Mouse (Mus musculus) MEL-GATA-1-ER (cell line): ENCODE data around the gene Cab39l.

Experiments
- DNase-seq: peaks from one replicate; pipeline ENCODE4 v3.0.0-alpha.2; 2012; ENCODE audit warnings: low read depth; ENCODE audit errors: extremely low read depth

Gene Cab39l

DNA sequence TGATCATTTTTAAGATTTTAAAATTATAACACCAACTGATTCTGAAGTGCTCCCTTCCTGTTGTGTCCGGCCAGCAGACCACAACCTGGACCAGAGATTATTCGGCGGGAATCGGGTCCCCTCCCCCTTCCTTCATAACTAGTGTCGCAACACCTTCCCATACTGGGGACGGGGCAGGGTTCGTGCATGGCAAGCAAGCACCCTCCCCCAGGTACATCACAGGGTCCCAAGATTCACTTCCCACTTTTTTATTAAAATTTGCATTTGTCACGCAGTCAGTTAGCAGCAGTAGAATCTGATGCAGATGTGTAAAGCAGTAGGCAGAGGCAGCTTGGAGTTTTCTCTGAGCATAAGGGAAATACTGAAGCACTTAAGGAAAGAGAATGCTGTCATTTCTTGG is 64.1 kb downstream of the Cab39l start:
- no peak for DNase-seq

- no peak for DNase-seq
Measured at GRCm38 (mm10) chr14:59506139-59506538, 65.4 kb downstream of the Cab39l start.

- no peak for DNase-seq
Measured at GRCm38 (mm10) chr14:59513922-59514444, 73.2 kb downstream of the Cab39l start.

- no peak for DNase-seq
Measured at GRCm38 (mm10) chr14:59525843-59526242, 85.1 kb downstream of the Cab39l start.

- DNase-seq = no peak
Measured at GRCm38 (mm10) chr14:59530801-59531200, 90.0 kb downstream of the Cab39l start.

- no peak for DNase-seq
Measured at GRCm38 (mm10) chr14:59532986-59533385, 92.2 kb downstream of the Cab39l start.

DNA sequence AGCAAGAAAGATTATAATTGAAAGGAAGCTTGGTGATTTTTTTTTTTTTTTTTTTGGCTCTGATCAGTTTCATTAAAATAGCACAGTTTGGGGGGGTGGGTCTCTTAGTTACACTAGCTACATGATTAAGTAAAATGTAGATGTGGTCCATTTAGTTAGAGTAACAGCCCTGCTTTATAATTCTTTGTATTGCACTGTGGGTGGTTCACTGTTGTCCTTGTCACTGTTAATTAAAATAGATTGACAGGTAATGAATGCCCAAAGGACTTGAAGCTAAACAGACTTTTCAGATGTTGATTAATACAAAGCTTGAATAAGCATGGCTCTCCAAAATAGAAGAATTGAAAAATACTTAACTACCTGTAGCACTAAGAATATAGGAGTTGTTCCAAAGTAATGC is 93.1 kb downstream of the Cab39l start:
- no peak for DNase-seq

- no peak for DNase-seq
Measured at GRCm38 (mm10) chr14:59537829-59538432, 97.2 kb downstream of the Cab39l start.

DNA sequence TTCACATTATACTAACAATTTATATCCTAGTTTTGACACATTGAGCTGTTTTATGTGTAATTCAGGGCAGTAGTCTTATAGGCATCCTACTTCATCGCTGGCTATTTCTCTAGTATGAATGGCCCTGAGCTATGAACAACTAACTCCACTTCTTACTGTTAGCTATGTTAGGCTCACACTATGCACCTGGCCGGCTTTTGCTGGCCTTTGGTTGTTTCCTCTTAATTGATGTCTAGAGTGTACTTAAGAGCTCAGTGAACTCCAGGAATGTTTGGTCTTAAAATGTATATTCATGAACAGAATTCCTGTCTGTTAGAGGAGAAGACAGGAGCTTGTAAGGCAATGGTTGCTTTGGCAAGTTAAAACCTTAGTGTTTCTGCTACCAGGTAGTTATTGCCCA is 99.5 kb downstream of the Cab39l start:
- no peak for DNase-seq

- DNase-seq = no peak
Measured at GRCm38 (mm10) chr14:59540761-59541160, 100.0 kb downstream of the Cab39l start.

DNA sequence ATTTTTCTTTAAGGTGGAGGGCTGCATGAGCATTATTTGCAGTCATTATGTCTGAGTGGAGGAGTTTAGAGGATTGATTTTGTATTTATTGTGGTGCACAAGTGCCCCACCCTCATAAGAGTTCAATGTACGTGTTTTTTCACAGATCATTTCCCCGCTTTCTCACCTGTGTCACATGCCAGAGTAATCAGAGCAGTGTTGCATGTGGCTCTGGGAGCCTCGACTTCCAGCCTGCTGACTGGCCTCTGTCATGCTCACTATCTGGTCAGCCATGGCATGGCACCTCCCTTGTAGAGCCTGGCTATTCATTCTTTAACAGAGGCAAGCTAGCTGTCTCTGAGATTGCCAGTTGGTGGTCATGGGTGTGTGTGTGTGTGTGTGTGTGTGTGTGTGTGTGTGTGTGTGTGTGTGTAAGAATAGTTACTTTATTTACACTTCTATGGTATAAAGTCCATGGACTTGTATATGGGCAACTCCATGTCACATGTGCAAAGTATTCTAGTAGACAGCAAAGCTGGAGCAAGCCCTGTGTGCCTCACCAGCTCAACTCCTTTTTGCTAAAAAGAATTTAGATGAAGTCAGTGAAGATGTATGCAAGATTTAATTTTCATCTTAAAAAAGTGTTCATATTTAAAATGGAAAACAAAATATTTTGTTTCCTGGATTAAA is 102.5 kb downstream of the Cab39l start:
- no peak for DNase-seq

GRCm38 (mm10) chr14:59543956-59544355 is 103.2 kb downstream of the Cab39l start:
- DNase-seq = no peak

DNA sequence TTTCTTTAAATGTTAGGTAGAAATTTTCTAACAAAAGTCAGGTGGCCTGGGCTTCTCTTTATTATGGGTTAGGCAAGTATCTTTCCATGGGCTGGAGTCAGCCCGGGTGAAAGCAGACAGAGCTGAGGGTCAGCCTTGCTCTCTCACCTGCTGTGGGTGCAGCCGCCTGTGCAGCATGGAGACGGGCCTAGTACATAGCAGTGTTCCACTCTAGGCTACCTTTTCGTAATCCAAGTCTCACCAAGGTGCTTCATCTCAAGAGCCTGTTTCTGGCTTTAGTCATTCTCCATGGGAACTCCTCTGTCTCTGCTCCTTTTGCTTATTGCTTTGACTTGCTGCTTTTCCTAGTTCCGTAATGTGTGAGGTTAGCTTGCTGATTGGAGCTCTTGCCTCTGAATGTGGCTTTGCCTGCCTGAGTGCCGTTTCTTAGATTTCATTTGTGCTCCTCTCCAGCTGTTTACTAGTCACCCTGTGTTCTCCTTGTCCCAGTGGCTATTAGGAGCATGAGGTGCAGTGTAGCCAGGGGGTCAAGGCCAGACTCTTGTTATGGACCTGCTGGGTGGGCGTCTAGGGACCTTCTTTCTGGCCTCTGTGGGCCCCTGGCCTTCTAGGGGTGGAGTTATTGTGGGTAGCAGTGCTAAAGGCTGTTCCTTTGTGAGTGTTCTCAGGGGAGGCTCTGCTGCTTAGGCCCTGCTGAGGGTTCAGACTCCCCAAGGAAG is 105.5 kb downstream of the Cab39l start:
- no peak for DNase-seq

DNA sequence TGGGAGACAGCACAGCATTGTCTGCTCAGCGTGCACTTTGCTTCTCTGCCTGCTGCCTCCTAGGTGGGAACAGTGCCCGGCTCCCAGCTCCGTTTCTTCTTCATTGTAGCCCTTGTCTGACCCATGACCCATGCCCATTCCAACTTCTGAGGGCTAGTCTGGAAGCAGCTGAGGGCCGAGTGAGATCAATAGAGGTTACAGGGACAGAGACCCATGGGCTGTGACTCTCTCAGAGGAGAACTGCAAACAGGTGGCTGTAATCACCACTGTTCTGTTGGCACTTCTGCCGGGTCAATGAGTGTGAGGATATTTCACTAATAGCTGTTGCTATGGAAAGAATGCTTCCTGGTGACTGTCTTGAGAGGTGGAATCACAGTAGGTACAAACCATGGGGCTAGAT is 106.8 kb downstream of the Cab39l start:
- DNase-seq = no peak

GRCm38 (mm10) chr14:59548532-59548931 is 107.8 kb downstream of the Cab39l start:
- no peak for DNase-seq

DNA sequence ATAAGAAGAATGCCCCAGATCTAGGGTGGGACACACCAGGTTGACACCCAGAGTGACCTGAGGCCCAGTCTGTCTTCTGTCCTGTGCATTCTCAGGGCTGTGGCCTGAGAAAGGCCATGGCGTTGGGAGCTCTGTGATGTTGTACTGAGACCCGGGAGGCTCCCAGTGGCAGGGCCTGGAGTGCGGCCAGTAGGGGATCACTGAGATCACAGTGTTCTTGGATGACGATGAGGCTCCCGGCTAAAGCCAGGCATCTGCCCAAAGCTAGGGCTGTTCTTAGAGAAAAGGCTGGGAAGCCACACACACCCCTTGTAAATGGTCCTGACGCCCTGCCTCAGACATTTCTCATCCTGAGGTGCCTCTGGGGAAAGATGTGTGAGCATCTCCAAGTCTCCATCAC is 108.3 kb downstream of the Cab39l start:
- no peak for DNase-seq

GRCm38 (mm10) chr14:59550841-59551240 is 110.1 kb downstream of the Cab39l start:
- DNase-seq = no peak

GRCm38 (mm10) chr14:59551956-59552355 is 111.2 kb downstream of the Cab39l start:
- DNase-seq = no peak

GRCm38 (mm10) chr14:59554025-59554424 is 113.3 kb downstream of the Cab39l start:
- no peak for DNase-seq

GRCm38 (mm10) chr14:59555018-59555417 is 114.2 kb downstream of the Cab39l start:
- DNase-seq = no peak

GRCm38 (mm10) chr14:59555928-59556531 is 115.3 kb downstream of the Cab39l start:
- peak; percentile 23 for DNase-seq

- no peak for DNase-seq
Measured at GRCm38 (mm10) chr14:59557071-59557470, 116.3 kb downstream of the Cab39l start.
